Mouse (Mus musculus) adrenal gland, postnatal 4 days (tissue): ENCODE results near the gene Tm4sf19. TPM values are rescaled to one million over a fixed set of nuclear protein-coding genes. Genes with fewer than 3 reads are reported as not detected.
"Not testable (repeated sequence)": the region's sequence is repeated elsewhere in the genome, so short reads cannot be mapped to it uniquely, and the experiment has no call there.

Source experiments
- DNase-seq, 2 experiments: peaks; one replicate each; pipeline ENCODE4 v3.0.0; 2021 to 2022; ENCODE audit warnings: low spot score in 2 of 2, mixed read lengths in 2 of 2
- total RNA-seq, 2 experiments: library from RNA; stranded (reverse); gene quantifications; 2 replicates each; pipeline ENCODE4 v1.2.3; 2021

Tm4sf19 gene
- total RNA-seq, 2 experiments from 2014 or later, result not detected

DNA sequence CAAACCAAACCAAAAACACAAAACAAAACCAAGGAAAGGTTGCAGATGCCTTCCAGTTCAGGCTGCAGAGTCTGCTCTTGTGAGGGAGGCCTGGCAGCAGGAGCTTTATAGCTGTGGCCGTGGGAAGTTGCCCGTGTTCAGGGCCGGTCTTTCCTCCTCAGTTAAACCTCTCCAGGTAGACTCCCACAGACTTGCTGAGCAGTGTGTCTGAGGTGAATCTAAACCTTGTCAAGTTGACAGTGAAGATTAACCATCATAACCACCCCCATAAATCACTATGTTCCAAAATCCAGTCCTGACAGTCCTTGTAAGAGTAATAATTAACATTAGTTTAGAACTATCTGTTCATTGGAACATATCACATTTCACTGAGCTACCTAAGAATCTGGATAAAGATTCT lies 27.2 kb downstream of the Tm4sf19 start:
- DNase-seq, result no peak

DNA sequence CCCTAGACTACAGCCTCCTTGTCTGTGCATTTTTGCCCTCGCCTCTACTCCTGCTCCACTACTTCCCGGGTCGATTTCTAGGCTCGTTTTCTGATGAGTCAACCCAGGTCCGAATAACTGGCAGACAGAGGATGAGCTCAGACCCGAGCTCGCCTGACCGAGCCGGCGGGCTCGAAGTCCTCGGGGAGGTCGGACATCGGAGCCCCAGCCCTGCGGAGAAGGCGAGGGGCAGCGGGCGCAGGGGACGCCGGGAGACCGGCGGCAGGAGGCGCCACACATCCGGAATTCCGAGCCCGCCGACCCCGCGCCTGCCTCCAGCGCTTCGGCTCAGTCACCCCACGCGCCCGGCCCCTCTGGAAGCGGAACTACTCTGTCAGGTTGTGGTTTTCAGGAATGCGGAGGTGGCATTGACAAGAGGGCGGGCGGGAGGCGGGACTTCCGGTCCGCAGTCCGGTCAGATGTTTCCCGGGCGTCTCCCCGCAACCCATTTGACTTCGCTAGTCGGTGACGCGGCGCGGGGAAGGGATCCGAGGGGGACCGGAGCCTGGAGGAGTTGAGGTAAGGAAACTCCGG lies 30.3 kb downstream of the Tm4sf19 start, which contains the start of gene Pcyt1a:
Pcyt1a (plus strand) TSS at position 448 of the 573 bp plus-strand sequence.
- peak; percentile 68 to 82 for DNase-seq

DNA sequence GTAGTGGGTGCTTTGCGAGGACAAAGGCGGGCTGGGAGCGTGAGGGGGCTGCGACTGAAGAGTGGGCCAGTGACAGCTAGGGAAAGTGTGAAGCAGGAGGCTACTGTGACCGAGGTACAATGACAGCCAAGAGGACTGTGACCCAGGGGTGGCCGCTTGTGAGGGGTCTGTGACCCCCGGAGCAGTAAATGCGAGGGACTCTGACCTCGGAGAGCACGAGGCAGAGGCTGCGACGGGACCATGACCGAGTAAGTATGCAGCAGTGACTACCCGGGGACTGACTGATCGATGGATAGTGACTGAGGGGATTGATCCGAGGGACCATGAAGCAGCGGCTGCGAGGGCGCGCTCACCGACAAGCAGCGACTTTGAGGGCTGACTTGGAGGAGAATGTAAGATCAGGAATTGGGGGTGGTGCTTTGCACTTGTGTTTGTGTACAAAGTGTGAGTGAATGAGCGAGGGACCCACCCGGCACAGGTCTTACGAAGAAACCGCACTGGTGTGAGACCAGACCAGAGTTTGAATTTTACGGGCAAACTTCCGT lies 30.8 kb downstream of the Tm4sf19 start:
- DNase-seq, result no peak

DNA sequence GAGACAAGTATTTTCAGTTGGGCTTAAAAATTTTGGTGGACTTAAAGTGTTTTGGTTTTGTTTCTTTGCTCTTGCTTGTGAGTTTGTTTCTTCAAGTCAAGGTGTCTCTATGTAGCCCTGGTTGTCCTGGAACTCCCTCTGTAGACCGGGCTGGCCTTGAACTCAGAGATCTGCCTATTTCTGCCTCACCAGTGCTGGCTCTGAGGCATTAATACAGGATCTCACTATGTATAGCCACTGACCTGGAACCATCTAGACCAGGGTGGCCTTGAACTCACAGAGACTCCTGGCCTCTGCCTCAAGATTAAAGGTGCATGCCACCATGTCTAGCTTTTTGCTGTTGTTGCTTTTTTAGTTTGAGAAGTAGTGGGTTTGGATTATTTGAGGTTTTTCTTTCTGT lies 31.6 kb downstream of the Tm4sf19 start:
- DNase-seq, result no peak

DNA sequence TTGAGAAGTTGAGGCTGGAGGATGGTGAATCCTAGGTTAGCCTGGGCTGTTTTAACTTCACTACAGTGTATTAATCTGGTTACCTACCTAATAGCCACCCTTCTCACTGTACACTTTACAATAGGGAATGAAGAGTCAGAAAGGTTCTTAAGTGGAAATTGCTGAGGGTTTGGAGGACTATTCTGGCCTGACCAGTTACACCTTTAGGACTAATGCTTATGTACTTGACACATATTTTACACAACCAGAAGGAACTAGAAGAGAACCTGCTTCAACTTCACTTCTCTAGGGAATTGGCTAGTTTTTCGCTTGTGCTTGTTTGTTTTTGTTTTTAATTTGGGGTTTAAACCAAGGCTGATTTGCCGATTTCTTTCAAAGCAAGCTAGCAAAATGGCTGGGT lies 32.8 kb downstream of the Tm4sf19 start:
- DNase-seq, result no peak

DNA sequence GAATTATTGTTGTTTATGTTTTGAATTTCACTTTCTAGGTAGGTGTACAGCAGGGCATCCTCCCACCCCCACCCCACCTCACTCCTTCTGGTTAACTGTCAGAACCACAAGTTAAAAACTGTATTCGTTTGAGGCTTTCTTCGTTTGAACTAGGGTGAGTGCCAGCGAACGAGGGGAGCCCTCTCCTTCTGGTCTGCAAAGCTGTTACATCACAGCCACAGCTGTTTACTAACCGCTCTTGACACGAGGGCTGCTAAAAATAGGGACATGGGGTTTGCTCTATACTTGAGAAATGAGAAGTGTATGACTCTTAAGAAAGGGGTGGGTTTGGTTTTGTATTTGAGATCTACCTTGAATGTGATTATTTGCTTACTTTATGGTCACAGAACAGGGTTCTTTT lies 33.8 kb downstream of the Tm4sf19 start:
- no peak for DNase-seq

DNA sequence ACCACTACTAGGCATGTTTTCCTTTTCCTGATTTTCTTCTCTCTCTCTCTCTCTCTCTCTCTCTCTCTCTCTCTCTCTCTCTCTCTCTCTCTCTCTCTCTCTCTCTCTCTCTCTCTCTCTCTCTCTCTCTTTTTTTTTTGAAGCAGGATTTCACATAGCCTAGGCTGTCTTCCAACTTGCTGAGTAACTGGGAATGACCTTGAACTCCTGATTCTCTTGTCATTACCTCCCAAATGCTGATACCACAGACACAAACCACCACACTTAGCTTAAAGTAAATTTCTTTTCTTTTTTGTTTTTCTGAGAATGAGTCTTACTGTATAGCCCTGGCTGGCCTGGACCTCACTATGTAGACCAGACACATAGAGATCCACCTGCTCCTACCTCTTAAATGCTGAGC lies 34.4 kb downstream of the Tm4sf19 start:
- DNase-seq, result no peak

DNA sequence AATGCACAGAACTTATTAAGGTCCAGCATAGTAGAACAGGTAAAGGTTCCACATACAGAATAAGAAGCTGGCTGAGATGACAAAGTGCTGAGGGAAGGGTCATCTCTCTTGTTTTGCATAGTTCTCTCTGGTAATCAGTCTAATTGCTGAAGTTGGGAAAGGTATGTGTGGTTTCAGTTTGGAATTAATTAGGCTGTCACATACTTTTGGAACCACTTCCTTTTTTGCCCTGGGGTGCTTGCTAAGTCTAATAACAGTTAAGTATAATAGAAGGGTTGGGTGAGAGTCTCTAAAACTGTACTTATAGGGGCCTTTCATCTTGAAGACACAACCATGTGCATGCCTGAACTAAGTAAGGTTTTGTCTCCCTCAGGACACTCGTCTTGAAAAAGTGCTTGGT lies 36.4 kb downstream of the Tm4sf19 start:
- no peak for DNase-seq

DNA sequence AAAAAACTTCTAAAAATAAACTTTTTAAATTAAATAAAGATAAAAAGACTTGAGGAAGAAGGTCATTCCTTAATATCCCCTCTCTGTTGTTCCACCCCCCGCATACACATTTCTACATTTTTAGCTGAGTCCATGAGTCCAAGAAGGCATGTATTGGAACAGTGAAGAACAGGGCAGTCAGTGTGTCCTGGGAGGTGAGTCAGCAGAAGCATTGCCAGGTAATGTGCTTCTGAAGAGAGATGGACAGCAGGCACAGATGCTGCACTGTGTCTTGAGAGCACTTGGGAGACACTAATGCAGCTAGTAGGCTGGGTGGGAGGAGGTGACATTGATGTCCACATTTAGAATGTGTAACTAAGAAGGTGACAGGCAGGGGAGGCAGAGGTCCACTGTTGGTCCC lies 37.0 kb downstream of the Tm4sf19 start:
- DNase-seq, result no peak

DNA sequence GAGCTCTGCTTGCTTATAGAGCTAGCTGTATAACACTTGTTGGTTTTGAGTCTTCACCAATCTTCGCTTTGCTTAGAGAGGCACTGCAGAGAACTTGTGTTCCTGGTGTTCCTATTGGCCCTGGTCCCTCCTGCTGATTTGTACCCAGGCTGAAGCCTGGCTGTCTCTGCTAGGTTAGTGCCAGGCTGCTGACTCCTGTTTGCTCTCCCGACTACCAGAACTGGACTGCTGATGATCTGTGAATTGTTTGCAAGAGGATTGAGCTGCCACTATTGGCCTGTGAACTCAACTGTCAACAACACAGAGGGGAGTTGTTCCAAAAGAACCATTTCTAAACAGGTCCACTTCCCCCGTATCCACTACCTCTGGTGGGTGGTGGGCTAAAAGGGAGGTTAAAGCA lies 41.1 kb downstream of the Tm4sf19 start:
- no peak for DNase-seq

DNA sequence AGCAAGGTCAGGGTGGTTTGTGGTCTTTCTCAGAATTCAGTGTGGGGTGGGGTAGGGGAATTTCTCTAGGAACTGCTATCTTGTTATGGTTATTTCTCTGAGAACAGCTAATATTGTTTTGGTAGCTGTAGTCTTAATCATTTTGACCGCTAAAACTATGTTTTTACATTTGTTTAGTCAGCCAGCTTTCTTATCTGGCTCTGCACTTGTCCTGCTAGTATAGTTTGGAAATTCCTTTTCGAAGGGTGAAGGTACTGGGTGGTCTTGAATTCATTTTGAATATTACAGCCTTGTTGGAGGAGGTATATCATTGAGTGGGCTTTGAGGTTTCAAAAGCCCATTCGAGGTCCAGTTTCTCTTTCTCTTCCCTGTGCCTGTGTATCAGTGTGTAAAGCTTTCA lies 44.3 kb downstream of the Tm4sf19 start:
- not testable (repeated sequence) for DNase-seq

DNA sequence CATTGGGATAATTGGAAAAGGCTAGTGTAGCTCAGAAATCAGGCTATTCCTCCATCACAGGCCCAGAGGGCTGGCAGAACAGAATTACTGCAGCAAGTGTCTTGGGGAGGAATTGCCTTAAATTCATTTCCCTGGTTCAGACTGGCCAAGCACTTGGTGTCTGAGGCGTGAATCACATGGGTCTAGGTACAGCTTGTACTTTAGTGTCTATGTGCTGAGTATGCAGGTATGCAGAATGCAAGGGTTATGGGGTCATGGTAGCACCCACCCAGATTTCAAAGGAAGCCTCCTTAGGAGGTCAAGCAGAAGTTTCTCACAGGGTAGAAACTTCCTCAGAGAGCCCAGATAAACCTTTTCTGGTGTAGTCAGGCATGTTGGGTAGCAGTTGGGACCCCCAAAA lies 45.3 kb downstream of the Tm4sf19 start:
- DNase-seq, result no peak

DNA sequence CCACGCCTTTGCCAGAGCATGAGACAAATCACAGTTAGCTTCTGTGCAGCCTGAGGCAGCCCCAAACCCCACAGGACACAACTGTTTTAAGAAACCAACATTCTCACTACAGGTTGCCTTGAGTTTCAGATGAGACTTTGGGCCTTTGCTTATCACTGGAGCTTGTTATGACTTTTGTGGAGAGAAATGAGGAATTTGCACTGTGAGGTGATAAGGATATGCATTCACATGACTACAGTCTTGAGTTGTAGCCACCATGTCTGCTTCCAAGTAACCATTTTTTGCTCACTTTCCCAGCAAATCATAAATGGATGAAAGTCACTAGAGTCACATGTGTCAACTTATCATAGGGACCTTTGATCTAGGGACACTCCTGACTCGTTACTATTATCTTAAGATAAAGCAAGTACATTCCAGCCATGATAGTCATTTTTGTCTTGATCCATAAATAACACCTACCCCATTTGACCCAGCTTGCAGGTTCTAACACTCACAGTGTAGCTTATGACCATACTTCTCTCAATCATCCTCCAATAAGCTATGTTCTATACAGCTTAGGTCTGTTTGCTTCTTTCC lies 46.3 kb downstream of the Tm4sf19 start:
- DNase-seq, result no peak

DNA sequence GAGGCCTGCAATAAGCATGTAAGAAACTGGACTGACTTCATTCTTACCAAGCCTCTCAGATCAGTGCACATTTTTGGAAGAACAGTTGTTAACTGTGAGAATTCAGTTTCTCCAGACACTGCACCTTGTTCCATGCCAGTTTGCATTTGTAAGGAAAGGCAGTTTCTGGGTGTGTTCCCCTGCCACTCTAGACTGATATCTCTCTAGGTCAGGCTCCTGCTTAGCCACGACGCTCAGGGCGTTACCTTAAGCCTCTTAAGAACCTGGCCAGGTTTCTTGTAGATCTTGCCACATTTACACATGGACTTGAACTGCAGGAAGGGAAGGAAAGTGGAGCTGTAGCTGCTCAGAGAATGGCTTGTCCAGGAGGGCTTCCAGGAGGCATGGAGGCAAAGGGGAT lies 49.4 kb downstream of the Tm4sf19 start:
- no peak for DNase-seq

DNA sequence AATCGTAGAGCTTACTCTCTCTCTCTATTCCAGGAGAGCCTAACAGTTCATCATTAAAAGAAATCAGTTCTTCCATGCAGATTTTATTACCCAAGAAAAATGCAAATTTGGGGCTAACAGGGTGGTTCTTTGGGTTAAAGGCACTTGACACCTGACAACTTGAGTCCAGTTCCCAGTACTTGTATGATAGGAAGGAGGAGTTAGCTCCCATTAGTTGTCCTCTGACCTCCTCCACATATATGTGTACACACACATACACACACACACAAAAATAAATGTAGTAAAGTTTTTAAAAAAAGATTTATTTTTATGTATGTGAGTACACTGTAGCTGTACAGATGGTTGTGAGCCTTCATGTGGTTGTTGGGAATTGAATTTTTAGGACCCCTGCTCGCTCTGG lies 49.8 kb downstream of the Tm4sf19 start:
- no peak for DNase-seq

DNA sequence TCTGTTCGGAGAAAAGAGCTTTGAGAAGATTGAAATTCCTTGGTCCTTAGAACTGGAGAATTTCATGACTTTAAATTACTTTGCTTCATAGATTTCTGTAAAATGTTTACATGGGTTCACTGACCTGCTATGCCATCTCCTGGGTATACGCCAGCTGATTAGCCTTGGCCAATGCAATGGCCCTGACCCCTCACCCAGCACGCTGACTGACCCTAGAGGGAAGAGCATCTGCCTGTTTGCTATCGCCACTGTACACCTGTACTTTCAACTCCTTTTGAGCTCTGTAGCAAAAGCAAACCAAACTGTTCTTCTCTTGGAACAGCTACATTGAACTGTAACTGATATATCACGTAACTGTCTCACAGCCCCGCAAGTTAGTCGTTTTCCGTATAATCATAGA lies 52.8 kb downstream of the Tm4sf19 start:
- DNase-seq, result no peak

DNA sequence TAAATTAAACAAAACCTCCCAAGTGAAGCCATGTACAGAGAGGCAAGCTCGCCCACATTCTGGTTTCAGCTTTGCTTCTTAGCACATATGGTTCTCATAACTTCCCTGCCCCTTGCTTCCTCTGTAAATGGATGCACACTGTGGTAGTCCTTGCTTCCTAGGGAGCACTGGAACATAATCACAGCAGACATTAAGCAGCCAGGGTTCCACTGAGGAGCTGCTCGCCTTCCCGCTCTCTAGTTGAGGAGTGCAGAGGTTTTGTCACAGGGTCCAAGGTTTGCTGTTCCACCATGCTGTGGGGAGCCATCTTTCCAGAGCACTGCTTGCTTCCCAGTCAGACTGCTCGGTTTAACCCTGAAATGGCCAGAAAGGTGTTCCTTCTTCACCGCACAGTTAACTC lies 54.3 kb downstream of the Tm4sf19 start:
- DNase-seq, result no peak

DNA sequence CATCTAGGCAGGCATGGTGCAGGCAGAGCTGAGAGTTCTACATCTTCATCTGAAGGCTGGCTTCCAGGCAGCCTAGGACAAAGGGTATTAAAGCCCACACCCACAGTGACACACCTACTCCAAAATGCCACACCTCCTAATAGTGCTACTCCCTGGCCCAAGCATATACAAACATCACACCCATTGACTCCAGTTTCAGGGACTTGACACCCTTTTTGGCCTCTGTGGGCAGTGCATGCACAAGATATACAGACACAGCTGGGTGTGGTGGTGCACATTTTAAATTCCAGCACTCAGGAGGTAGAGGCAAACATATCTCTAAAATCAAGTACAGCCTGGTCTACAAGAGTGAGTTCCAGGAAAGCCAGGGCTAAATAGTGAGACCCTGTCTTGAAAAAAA lies 55.8 kb downstream of the Tm4sf19 start:
- no peak for DNase-seq

DNA sequence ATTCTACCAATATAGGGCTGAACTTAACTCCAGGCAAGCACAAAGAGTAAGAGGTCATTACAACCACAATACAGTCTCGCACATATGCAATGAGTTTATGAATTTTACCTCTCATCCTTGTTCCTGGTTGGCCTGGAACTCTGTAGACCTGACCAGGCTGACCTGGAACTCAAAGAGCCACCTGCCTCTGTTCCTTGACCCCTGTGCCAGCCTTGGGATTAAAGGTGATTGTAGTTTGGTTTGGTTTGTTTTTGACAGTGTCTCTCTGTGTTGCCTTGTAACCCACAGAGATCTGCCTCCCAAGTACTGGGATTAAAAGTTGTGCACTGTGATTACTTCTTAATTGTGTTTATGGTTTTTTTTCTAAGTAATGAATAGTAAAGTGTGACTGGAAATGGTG lies 56.5 kb downstream of the Tm4sf19 start:
- DNase-seq, result no peak
